Mouse (Mus musculus) layer of hippocampus, adult 9-11 months (tissue): ENCODE measurements at regions not wholly inside any gene's neighbourhood (a gene's known extent, or its start where the extent isn't known, plus 50 kb on each side); places are given as distances from the start of the nearest gene placed in this dataset.

Source experiments
- DNase-seq: peaks from one replicate; pipeline ENCODE4 v3.0.0; 2022

DNA sequence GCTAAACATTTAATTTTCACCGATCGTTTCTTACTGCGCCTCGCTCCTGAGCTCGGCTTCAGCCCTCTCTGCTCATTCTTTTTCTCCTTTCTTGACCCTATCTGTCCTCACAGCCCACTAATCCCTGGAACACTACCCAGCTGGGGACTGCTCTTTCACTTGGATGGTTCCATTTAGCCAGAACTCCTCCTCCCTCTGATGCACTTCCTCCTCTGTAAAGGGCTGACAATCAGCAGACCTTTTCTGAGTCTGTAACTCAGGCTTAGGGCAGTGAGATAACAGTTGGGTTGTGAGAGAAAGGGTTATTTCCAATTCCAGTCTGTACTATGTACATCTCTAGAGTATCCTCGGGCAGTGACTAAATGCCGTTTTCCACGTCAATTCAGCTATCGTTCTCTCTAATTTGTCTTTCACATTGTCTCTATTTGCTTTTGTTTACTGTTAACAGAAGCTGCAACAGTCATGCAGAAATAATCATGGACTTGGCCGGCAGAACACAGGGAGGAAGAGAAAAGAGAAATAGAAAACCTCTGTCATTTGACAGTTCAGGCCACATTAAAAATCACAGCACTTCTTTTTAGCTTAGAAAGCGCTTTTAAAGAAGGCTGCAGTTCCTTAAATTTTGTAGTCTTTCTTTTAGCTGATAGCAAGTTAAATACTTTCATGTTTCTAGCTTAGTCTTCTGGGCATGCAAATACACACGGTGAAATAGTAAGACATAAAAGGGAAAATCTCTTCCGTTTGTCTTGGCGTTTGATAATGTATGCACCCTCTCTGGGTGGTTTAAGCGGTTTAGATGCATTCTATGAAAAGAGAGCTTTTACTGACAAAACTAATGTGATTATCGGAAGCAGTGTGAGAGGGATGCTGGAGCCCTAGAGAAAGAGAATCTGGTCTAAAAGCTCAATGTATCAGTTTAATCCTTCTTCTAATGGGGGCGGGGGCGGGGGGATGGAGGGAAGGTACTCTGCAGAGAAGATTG lies 94.7 kb upstream of the Fam181b start:
- peak; percentile 15 for DNase-seq

DNA sequence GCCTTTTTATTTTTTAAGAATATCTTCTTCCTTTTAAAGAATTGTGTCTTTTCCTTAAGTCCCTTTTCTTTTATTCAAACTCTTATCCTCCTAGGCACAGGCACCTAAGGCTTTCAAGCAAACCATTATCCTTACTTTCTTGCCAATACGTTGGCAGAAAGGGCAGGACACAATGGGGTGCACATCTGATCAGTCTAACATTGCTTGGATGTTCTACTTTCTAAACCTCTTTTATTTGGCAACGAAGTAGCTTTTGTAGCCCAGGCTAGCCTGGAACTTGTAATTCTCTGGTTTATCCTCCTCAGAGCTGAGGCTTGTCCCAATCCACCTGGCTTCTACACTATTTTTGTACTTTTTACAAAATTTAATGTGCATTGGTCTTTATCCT lies 94.0 kb upstream of the Fam181b start:
- DNase-seq: no peak

DNA sequence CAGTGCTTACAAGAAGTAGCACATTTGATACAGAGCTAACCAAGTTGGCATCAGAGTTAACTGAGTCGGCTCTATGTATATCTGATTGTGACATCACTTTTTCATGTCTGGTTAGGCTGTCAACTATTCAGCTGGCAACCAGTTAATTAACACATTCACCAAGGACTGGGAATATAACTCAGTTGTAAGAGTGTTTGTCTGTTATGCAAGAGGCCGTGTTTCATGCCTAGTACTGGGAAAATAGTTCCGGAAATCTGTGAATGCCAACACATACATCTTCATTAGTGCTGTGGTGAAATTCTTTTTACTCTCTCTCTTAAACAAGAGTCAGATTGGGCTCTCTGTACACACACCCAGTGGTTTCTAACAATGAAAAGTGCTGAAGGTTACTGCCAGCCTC lies 80.8 kb upstream of the Fam181b start:
- DNase-seq: no peak

GRCm38 (mm10) chr7:93006694-93007231 lies 72.9 kb upstream of the Fam181b start:
- DNase-seq: peak; percentile 24

GRCm38 (mm10) chr7:93007721-93008120 lies 71.9 kb upstream of the Fam181b start:
- DNase-seq: no peak

DNA sequence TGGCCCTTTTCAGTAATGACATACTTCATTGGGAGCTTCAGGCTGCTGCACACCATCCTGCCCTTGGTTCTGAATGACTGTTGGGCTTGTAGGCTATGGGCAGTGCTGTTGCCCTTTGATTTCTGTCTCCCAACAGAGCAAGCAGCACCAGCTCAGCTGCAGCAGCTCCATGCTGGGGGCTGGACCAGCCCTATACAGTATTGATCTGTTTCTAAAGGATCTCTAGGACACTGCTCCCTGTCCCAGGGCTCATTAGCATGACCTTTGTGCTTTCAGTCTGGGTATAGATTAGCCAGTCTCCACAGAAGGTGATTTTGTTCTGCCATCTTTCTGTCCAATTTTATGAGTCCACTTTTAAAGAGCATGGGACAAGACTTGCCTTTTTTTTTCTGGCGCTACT lies 60.3 kb upstream of the Fam181b start:
- no peak for DNase-seq

DNA sequence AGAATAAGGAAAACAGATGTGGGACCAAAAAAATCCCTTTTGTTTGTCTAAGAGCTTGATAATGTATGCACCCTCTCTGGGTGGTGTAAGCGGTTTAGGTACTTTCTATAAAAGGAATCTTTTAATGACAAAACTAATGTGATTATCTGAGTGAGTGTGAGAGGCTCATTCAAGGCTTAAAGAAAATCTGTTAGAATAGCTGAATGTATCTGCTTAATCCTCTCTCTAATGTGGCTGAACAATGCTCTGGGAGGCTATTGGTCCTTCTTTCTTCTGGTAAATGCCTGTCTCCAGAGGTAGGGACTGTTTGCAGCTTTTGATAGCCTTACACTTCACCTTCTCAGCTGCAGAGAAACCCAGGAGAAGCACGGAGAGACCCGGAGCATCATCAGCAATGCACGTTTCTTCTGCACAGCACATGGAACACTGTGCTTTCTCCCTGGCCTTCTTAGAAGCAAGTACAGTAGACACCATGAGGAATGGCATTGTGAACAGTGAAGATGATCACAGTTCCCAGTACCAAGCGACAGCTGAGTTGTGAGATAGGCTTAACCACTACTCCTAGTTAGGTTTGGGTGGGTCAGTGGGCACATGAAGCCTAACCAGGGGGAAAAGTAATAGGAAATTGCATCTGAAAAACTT lies 56.1 kb upstream of the Fam181b start:
- no peak for DNase-seq

- DNase-seq: no peak
Measured at GRCm38 (mm10) chr7:93026231-93026630, 53.4 kb upstream of the Fam181b start.
